Mouse (Mus musculus) cerebellum, postnatal 25 days (tissue): ENCODE data around the gene Flt3.

Experiments used
- DNase-seq, 2 experiments: peaks; one replicate each; pipeline ENCODE4 v3.0.0; 2021; ENCODE audit warnings: mixed read lengths in 2 of 2

The Flt3 gene

DNA sequence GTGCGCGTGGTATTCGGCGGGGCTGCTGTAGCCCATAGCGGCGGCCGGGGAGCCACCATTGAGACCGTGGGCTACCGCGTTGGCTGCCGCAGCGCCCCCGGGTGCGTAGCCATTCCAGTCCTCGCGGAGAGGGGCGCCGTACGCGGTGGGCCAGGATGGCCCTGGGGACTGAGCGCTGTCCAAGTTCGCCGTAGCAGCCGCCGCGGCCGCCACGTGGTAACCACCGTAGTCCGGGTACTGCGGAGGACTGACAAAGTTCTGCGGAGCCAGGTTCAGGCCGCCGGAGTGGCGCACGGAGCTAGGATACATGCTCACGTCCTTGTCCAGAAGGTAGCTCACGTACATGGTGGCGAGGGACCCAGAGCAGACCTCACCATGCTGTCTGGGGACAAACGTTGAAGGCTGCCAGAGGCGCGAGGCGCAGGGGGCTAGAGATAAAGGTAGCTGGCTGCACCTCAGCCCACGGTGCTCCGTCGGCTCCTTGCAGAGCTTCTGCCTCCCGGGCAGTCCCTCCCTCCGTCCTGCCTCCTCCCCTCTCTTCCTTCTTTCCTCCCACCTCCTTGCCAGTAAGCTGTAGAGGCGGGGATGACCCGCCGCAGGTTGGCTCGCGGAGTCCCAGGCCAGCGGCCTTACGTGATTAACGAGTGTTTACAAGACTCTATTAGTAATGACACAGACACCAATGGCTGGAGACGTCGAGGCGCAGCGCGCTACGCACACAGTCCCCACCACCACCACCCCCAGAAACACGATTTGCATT lies 93.5 kb downstream of the Flt3 start, which contains the start of gene Cdx2:
TSS of gene Cdx2 (minus strand) at position 633 of the 760 bp plus-strand sequence.
- DNase-seq: no peak

DNA sequence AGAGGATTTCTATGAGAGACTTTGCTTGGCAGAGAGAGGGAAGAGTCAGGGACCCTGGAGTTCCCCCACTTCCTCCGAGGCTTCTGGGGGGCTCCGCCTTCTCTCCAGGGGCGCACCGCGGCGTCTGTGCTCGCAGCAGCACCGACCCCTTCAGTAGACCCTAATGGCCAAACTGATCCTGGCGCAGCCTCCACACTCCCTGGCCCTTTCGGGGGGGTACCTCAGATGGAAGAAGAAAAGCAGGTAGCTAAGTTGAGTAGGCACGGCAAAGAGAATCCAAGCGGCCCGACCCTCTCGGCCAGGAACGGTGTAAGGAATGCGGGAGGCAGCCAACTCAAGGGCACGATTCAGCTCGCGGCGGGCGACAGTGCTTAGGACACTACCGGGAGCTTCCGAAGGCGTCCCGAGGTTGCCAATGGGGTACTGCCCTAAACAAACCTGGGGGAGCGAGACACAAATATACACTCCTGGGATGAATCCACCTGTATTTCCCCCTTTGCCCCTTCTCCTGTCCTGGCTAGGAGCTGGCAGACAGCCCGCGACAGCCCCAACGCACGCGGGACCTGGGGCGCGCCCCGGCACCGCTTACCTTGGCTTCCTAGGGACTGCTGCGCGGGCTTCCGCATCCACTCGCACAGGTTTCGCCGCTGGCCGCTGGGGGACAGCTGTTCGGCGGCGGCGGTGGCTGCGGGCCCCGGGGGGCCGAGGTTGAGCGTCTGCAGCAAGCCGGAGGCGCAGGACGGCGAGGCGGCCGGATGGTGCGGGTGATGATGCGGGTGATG lies 94.2 kb downstream of the Flt3 start:
- DNase-seq: no peak

DNA sequence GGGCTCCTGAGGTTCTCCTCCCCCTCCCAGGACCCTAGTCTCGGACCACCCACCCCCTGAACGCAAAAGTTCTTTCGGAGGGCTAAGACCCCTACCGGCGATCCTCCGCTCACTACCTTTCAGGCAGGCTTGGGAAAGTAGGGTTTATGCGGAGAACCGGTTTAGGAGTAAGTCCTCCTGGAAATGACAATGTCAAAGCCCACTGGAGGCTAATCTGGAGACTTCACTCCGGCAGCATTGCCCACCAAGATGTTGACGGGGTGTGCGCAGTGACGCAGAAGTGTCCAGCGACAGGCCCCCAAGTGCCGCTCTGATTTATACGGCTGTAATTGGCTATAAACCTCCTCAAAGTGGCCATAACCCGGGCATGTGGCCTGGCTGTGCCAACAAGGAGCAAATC lies 95.1 kb downstream of the Flt3 start:
- DNase-seq: no peak

DNA sequence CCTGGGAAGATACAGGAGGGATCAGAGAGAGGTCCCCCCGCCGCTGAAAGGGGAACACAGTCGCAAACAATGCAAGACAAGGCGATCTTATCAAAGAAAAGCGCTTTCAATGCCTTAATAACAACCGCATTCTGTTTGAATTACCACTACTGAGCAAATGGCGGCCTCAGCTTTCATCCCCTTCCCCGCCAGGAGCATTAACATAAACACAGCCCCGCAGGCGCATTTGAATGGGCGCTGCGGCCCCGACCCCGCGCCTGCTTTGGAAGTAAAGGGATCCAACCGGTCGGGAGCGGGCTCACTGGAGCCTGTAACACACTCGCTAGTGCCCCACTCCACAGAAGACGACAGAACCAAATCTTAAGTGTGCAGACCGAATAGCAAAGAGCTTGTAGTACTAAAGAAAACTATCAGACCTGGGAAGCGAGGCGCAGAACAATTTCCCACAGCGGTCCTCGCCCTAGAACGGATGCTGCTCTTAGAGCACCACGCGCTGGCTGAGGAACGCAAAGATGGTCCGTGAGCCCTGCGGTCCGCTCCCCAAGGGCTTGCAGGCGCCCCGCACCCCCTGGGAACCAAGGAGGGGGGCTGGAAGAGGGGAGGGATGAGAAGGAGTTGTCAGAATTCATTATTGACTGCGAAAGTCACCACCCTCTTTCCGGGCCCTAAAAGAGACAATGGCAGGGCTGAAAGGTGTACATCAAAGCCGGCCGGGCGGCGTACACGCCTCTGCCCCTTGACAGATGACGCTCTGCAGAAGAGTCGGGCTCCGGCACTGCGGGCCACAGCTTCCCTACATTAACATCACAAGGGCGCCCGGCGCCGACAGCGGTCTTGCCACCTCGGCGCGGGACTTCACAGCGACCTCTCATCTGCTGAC lies 95.8 kb downstream of the Flt3 start:
- DNase-seq: no peak

DNA sequence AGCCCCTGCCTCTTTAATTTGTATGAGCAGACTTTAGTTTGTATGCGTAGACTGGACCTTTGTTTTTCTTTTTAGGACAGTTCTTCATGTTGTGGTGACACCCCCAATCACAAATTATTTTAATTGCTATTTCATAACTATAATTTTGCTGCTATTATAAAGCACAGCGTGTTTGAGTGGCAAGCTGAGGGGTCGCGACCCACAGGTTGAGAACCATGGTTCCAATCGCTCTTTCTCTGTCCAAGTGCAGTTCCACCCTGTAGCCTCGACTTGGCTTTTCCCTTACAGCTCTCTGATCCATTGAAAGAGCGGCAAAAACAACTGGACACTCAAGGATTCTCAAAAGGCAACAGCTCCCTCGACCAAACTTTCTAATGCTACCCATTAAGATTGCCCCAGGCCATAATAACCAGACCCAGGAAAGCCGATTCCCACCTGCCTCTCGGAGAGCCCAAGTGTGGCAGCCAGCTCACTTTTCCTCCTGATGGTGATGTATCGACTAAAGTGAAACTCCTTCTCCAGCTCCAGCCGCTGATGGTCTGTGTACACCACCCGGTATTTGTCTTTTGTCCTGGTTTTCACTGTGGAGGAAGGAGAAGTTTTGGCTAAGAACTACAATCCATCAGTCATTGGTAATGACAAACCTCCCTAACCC lies 97.4 kb downstream of the Flt3 start:
- DNase-seq: no peak

DNA sequence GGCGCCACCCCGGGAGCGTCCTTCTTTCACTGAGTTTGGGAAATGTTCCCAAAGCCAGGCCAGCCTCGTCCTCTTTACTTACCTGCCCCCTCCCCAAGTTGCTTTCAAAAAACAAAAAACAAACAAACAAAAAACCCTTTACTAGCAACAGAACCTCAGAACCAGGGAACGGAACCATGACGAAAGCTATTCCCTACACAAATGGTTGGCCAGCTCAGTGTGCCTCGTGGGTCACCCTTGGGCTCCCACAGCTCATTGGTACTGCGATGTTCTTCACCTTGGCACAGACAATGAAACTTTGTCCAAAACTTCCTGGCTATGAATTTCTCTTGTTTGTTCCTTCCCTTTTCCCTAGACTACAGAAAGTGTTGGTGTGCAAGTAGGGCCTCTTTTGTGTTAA lies 98.1 kb downstream of the Flt3 start:
- DNase-seq: no peak

DNA sequence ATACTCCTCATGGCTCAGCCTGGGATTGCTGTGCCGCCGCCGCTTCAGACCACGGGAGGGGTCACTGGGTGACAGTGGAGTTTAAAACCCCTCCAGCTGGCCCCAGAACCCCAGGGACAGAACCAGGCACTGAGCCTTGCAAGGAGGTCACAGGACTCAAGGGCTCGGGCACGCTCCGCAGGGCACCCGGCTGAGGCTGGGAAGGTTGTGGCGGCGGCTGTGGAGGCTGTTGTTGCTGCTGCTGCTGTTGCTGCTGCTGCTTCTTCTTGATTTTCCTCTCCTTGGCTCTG lies 98.6 kb downstream of the Flt3 start:
- DNase-seq: no peak

DNA sequence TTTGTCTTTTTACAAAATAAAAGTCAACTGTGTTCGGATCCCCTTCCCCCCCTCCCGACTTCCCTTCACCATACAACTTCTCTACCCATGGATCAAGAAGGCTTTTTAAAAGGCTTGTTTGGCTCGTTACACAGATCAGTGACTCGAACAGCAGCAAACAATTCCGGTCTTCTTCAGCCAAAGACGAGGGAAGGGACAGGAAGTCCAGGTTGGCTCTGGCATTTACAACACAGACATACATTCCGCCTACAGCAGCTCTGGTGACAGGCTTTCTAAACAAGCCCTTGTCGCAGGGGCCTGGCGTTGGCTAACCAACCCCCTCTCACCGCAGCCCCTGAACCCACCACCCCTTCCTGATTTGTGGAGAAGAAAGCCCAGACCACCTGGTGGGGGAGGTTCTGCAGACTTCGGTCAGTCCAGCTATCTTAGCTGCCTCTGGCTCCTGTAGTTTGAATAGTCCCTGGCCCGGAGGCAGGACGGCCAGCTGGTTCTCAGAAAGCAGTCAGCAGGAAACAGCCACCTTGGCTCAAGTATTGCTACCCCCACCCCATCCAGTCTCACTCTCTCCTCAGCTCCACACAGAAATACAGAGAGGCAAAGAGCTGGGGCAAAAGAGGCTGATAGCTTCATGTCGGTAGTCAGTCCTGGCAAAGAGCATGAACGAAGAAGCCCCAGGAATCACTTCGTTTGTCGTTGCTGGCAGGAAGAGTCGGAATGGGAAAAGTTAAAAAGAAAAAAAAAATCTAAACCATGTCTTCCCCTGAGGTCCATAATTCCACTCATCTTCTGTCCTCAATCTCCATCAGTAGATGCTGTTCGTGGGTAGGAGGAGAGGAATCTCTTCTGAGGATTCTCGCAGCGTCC lies 99.1 kb downstream of the Flt3 start:
- no peak for DNase-seq

DNA sequence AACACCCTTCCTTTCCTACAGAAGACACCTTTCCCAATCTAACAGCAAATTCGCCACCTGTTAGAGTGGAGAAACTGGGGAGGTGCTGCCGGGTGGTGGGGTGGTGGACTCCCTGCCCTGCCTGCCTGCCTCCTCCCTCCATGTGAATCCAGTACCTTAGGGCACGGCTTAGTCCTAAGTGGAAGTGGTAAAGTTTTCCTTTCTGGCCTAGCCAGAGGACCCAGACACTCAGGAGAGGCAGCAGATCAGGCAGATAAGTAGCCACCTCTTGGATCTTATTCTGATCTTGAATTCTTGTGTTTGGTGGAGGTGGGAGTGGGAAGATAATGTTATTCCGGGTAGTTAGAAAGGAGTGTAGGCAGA lies 100.3 kb downstream of the Flt3 start:
- DNase-seq: no peak

DNA sequence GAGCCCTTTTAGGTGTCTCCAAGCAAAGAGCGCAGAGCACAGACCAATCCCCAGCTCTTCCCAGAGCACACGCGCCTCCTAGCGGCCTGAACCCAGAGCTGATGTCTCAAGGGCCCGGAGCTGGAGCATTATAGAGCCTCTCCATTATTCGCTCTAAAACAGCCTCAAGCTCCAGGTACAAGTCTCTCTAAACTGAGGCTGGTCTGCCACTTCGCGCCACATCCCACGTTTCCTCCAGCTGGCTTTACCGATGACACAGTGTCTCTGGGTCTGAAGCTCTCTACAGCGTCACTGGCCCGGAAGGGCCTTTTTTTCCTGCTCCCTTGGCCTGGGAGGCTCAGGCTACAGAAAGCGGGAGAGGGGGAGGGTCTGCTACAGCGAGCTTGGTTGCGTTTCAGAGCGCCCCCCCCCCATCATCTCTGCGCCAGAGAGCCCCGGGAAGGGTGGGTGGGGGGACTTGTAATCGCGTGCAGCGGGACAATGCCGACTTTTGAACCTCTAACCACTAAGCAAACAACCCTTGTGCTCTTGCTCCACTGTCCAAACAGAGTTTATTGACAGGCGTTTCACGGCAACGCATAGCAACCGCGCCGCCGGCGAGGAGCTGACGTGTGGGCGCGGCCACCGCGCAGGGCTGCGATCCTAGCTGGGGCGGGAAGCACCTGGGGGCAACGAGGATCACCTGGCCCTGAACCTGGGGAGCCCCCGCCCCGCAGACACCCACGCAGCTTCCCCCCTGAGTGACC lies 100.9 kb downstream of the Flt3 start:
- peak; percentile 33 to 66 for DNase-seq

DNA sequence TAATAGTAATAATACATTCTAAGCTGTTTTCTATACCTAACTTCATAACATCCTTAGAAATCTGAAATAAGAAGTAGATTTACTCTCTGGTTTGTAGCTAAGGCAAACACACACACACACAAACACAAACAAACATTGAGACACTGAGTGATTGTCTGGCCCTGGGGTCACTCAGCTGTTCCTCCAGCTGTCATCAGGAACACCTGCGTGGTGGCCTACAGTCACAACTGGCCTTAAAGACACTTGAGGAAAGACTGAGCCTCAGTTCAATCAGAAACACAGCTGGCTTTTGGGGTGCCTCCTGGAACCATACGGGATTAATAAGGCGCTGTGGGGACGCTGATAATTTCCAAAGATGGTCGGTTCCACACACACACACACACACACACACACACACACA lies 103.0 kb downstream of the Flt3 start:
- no peak for DNase-seq

DNA sequence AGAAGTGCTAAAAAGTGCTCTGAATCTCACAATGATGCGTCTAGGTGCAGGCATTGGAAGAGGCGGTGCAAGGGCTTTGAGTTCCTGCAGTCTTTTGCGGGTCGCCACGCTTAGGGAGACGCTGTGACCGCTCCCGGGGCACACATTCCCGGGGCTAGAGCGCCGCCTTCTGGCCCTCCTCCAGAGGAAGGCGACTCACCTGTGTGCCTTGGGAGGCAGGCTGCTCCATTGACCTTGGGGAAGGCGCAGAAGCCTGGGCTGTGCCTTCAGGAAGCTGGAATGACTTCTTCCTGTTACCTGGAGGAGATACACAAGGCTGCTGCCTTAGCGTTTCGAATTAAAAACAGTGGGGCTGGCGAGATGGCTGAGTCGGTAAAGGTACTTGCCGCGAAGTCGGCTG lies 106.2 kb downstream of the Flt3 start:
- peak; percentile 46 to 70 for DNase-seq

DNA sequence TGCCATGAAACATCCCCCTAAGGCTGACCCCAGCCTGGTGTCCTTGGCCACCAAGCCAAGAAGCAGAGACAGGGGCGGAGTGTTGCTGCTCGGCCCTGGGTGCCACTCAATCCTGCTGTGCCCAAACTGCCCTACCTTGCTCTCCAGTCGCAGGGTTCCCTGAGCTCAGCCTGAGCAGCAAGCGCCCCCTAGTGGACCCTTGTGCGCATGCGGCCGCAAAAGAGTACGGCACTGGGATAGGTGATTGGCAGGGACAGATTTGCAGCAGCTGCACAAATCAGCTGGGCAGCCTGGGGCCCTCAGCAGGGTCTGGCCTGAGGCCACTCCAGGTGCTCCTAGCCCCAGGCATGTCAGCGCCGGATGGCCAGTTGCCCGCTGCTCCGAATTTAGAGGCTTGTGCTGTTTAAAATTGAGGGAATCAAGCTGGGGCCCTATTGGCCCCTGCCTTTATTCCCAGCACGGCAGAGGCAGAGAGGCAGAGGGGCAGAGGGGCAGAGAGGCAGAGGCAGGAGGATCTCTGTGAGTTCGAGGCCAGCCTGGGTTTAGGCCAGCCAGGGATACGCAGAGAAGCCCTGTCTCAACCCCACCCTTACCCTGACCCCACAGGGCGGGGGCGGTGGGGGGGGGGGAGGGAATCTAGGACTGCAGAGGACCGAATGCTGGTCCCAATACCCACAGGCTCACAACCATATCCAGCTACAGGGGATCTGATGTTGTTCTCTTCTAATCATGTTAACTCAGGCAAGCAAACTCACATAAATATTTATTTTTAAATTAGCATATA lies 107.0 kb downstream of the Flt3 start:
- peak; percentile 61 to 79 for DNase-seq

DNA sequence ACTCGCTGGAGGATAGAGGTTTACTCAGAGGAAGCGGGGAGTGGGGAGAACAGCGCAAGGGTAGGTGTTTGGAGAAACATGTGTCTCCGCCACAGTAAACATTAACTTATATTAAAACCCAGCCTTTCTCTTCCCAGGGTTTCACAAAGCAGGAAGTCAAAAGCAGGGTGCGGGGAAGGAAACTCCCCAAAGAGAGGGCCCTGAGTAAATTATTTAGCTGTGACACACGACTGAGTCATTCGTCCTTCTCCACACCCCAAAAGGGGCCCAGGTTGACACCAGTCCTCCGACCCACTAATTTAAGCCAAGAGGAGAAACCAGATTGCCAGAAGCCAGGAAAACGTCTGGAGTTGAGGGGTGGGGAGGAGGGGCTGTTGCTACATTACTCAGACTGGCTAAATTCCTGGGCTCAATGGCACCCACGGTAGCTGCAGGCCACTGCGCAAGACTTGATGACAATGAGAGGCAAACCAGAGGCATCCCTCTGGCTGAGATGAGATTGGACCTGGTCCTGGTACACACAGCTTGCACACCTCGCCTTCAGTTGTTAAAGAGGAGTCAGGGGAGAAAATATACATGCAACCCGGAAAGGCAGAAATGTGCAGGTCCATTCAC lies 107.7 kb downstream of the Flt3 start:
- no peak for DNase-seq

DNA sequence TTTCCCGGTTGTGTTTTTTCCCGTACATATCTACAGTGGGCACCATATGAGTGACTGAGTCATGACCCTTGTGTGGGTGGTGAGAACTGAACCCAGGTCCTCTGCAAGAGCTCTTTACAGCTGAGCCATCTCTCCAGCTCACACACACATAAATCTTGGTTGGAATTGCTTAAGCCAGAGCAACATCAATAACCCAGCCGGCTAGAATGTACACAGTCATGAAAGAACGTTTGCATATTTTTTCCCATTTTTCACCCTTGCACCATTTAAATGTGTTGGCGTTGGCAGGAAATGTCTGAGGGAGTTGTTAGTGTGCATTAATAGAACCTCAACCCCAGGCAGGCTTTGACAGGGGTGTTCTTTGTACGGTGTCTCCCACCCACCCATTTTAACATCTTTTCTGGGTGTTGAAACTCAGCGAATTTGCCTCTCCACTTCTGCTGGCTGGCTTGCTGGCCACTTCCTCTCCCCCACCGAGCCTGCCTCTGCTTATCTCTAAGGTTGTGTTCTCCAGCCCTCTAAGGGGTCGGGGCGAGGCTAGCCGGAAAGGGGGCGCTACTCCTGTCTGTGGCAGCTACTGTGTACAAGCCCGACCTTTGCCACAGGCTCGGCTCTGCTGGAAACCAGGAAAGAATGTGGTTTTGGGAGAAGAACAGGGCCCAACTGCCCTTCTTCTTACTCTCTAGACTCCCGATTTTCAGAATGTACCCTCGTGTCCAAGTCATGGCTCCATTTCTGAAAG lies 108.4 kb downstream of the Flt3 start:
- no peak for DNase-seq

DNA sequence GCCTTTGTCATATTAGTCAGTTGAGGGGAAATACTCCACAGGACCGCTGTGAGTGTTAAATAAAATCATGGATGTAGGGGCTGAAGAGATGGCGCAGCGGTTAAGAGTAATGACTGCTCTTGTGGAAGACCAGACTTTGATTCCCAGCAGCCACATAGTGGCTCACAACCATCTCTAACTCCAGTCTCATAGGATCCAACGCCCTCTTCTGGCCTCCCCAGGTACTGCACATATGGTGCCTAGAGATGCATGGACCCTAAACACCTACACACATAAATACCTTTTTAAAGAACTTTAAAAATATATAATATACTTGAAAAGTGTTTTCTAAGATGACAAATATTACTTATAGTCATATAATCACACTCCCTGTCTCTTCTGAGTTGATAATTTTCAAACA lies 115.9 kb downstream of the Flt3 start:
- no peak for DNase-seq
